Mouse (Mus musculus): ENCODE measurements around the gene Adprhl1. TPM values are rescaled to one million over a fixed set of nuclear protein-coding genes. Genes with fewer than 3 reads are reported as not detected.

Gene Adprhl1
- polyA plus RNA-seq, 1 experiment = 0.54 TPM

GRCm38 (mm10) chr8:13234803-13235202 lies 19.2 kb downstream of the Adprhl1 start:
- H3K27ac ChIP-seq (ENCODE audit: insufficient read depth, low read length) = no peak overlapping the region
- no peaks in the 10 kb centered on the region for H3K4me1 ChIP-seq (ENCODE audit: control insufficient read depth, insufficient read depth, low read length)
- TF ChIP-seq POLR2A (IDR thresholded peaks at IDR 0.05; ENCODE audit: extremely low read depth, insufficient read depth, low read length) (no peak), CTCF (IDR thresholded peaks at IDR 0.05; ENCODE audit: extremely low read depth, insufficient read depth, low read length) (no peak)
- no peak overlapping the region for H3K4me3 ChIP-seq (ENCODE audit: insufficient read depth, low read length)

- TF ChIP-seq POLR2A (IDR thresholded peaks at IDR 0.05; ENCODE audit: extremely low read depth, insufficient read depth, low read length) (no peak), CTCF (IDR thresholded peaks at IDR 0.05; ENCODE audit: extremely low read depth, insufficient read depth, low read length) (no peak)
- Histone ChIP-seq H3K4me3 (ENCODE audit: insufficient read depth, low read length) (no peak overlapping the region), H3K27ac (ENCODE audit: insufficient read depth, low read length) (no peak overlapping the region), H3K4me1 (ENCODE audit: control insufficient read depth, insufficient read depth, low read length) (no peaks in the 10 kb centered on the region)
These were observed 23.5 kb downstream of the Adprhl1 start for GRCm38 (mm10) chr8:13230471-13230870.

- Histone ChIP-seq H3K4me1 (ENCODE audit: control insufficient read depth, insufficient read depth, low read length) (no peaks in the 10 kb centered on the region), H3K27ac (ENCODE audit: insufficient read depth, low read length) (no peak overlapping the region), H3K4me3 (ENCODE audit: insufficient read depth, low read length) (no peak overlapping the region)
- TF ChIP-seq CTCF (IDR thresholded peaks at IDR 0.05; ENCODE audit: extremely low read depth, insufficient read depth, low read length) (no peak), POLR2A (IDR thresholded peaks at IDR 0.05; ENCODE audit: extremely low read depth, insufficient read depth, low read length) (no peak)
These were observed 24.2 kb downstream of the Adprhl1 start for GRCm38 (mm10) chr8:13229802-13230201.

GRCm38 (mm10) chr8:13228923-13229610 lies 24.9 kb downstream of the Adprhl1 start:
- TF ChIP-seq POLR2A (IDR thresholded peaks at IDR 0.05; ENCODE audit: extremely low read depth, insufficient read depth, low read length) (no peak), CTCF (IDR thresholded peaks at IDR 0.05; ENCODE audit: extremely low read depth, insufficient read depth, low read length) (no peak)

GRCm38 (mm10) chr8:13227184-13227583 lies 26.8 kb downstream of the Adprhl1 start:
- no peak overlapping the region for H3K4me3 ChIP-seq (ENCODE audit: insufficient read depth, low read length)
- no peaks in the 10 kb centered on the region for H3K4me1 ChIP-seq (ENCODE audit: control insufficient read depth, insufficient read depth, low read length)
- H3K27ac ChIP-seq (ENCODE audit: insufficient read depth, low read length) = peak overlapping the region; percentile 61; the same call in 1 of the 2 replicates
- no peak for TF ChIP-seq CTCF (IDR thresholded peaks at IDR 0.05; ENCODE audit: extremely low read depth, insufficient read depth, low read length)
- no peak for TF ChIP-seq POLR2A (IDR thresholded peaks at IDR 0.05; ENCODE audit: extremely low read depth, insufficient read depth, low read length)

More at GRCm38 (mm10) chr8:13228923-13229610, 24.9 kb downstream of the Adprhl1 start:
- no peak overlapping the region for H3K4me3 ChIP-seq (ENCODE audit: insufficient read depth, low read length)
- H3K4me1 ChIP-seq (ENCODE audit: control insufficient read depth, insufficient read depth, low read length) = no peaks in the 10 kb centered on the region
- H3K27ac ChIP-seq (ENCODE audit: insufficient read depth, low read length) = no peak overlapping the region

GRCm38 (mm10) chr8:13226288-13226687 lies 27.7 kb downstream of the Adprhl1 start:
- H3K27ac ChIP-seq (ENCODE audit: insufficient read depth, low read length) = peak overlapping the region; percentile 61; the same call in 1 of the 2 replicates
- TF ChIP-seq POLR2A (IDR thresholded peaks at IDR 0.05; ENCODE audit: extremely low read depth, insufficient read depth, low read length) (no peak), CTCF (IDR thresholded peaks at IDR 0.05; ENCODE audit: extremely low read depth, insufficient read depth, low read length) (no peak)
- no peaks in the 10 kb centered on the region for H3K4me1 ChIP-seq (ENCODE audit: control insufficient read depth, insufficient read depth, low read length)
- no peak overlapping the region for H3K4me3 ChIP-seq (ENCODE audit: insufficient read depth, low read length)

- Histone ChIP-seq H3K4me1 (ENCODE audit: control insufficient read depth, insufficient read depth, low read length) (no peaks in the 10 kb centered on the region), H3K4me3 (ENCODE audit: insufficient read depth, low read length) (no peak overlapping the region), H3K27ac (ENCODE audit: insufficient read depth, low read length) (no peak overlapping the region)
- no peak for TF ChIP-seq POLR2A (IDR thresholded peaks at IDR 0.05; ENCODE audit: extremely low read depth, insufficient read depth, low read length)
- no peak for TF ChIP-seq CTCF (IDR thresholded peaks at IDR 0.05; ENCODE audit: extremely low read depth, insufficient read depth, low read length)
These were observed 29.5 kb downstream of the Adprhl1 start for GRCm38 (mm10) chr8:13224426-13224825.

GRCm38 (mm10) chr8:13218441-13218840 lies 35.5 kb downstream of the Adprhl1 start:
- H3K4me3 ChIP-seq (ENCODE audit: insufficient read depth, low read length) = no peak overlapping the region
- no peak overlapping the region for H3K27ac ChIP-seq (ENCODE audit: insufficient read depth, low read length)
- TF ChIP-seq CTCF (IDR thresholded peaks at IDR 0.05; ENCODE audit: extremely low read depth, insufficient read depth, low read length) = no peak
- TF ChIP-seq POLR2A (IDR thresholded peaks at IDR 0.05; ENCODE audit: extremely low read depth, insufficient read depth, low read length) = no peak
- H3K4me1 ChIP-seq (ENCODE audit: control insufficient read depth, insufficient read depth, low read length) = no peaks in the 10 kb centered on the region

- no peak overlapping the region for H3K27ac ChIP-seq (ENCODE audit: insufficient read depth, low read length)
- peaks cover 1% of the 10 kb centered on the region; the same call in 1 of the 2 replicates for H3K4me1 ChIP-seq (ENCODE audit: control insufficient read depth, insufficient read depth, low read length)
- TF ChIP-seq CTCF (IDR thresholded peaks at IDR 0.05; ENCODE audit: extremely low read depth, insufficient read depth, low read length) (no peak), POLR2A (IDR thresholded peaks at IDR 0.05; ENCODE audit: extremely low read depth, insufficient read depth, low read length) (no peak)
- no peak overlapping the region for H3K4me3 ChIP-seq (ENCODE audit: insufficient read depth, low read length)
These were observed 36.0 kb downstream of the Adprhl1 start for GRCm38 (mm10) chr8:13217986-13218385.

GRCm38 (mm10) chr8:13217093-13217492 lies 36.9 kb downstream of the Adprhl1 start:
- TF ChIP-seq POLR2A (IDR thresholded peaks at IDR 0.05; ENCODE audit: extremely low read depth, insufficient read depth, low read length) = no peak
- no peak for TF ChIP-seq CTCF (IDR thresholded peaks at IDR 0.05; ENCODE audit: extremely low read depth, insufficient read depth, low read length)
- Histone ChIP-seq H3K4me3 (ENCODE audit: insufficient read depth, low read length) (no peak overlapping the region), H3K27ac (ENCODE audit: insufficient read depth, low read length) (no peak overlapping the region), H3K4me1 (ENCODE audit: control insufficient read depth, insufficient read depth, low read length) (peaks cover 1% of the 10 kb centered on the region; the same call in 1 of the 2 replicates)

All from cortical plate, adult 2 months (tissue).